Mouse (Mus musculus) embryonic facial prominence, embryonic 10.5 days (tissue): ENCODE results near the gene Wrap73. TPM values are rescaled to one million over a fixed set of nuclear protein-coding genes. Genes with fewer than 3 reads are reported as not detected.

Experiments
- DNase-seq: peaks from one replicate; pipeline ENCODE4 v3.0.0-alpha.2; 2017; ENCODE audit warnings: low spot score
- H3K27ac ChIP-seq: fragments of 300-500 bp; sonication (generic); replicated peaks from 2 replicates; pipeline ENCODE4 v1.5.1; 2016; ENCODE audit warnings: mild to moderate bottlenecking
- H3K27me3 ChIP-seq: fragments of 300-500 bp; sonication (generic); replicated peaks from 2 replicates; pipeline ENCODE4 v1.6.1; 2016; ENCODE audit warnings: low read depth, mild to moderate bottlenecking; ENCODE audit not compliant: poor library complexity, severe bottlenecking
- H3K36me3 ChIP-seq: fragments of 300-500 bp; sonication (generic); replicated peaks from 2 replicates; pipeline ENCODE4 v1.6.1; 2016; ENCODE audit warnings: mild to moderate bottlenecking, moderate library complexity
- H3K4me1 ChIP-seq: fragments of 300-500 bp; sonication (generic); 2 replicates; pipeline ENCODE4 v1.6.1; 2016
- H3K4me3 ChIP-seq: fragments of 300-500 bp; sonication (generic); 2 replicates; pipeline ENCODE4 v1.5.1; 2016; ENCODE audit warnings: mild to moderate bottlenecking, moderate library complexity
- H3K9me3 ChIP-seq: fragments of 300-500 bp; sonication (generic); 2 replicates; pipeline ENCODE4 v1.6.1; 2016; ENCODE audit warnings: mild to moderate bottlenecking
- WGBS: fragments of 180-500 bp; shearing (Covaris S2); methylation state at CpG from one replicate; pipeline ENCODE4 v1.1.7; 2016; 5-methylcytosine and 5-hydroxymethylcytosine counted together
- polyA plus RNA-seq: library from polyadenylated mRNA; unstranded; fragments of >200 nt; fragmentation: Nextera tagmentation; extraction: Ambion mirVana; gene quantifications from 2 replicates; pipeline ENCODE4 v1.2.1, GENCODE M21; 2016

Gene Wrap73
- polyA plus RNA-seq, 1 experiment from 2014 or later: 50.1 TPM

- H3K4me3 ChIP-seq: no peak overlapping the region
- peaks cover 60% of the 10 kb centered on the region for H3K4me1 ChIP-seq
- no peaks in the 10 kb centered on the region for H3K27me3 ChIP-seq
- no peaks in the 10 kb centered on the region for H3K9me3 ChIP-seq
- 72% methylated on average over 5 of the region's 5 CpGs for WGBS
- no peak overlapping the region; the same call in 1 of the 2 replicates for H3K27ac ChIP-seq
- H3K36me3 ChIP-seq: peaks cover 17% of the 10 kb centered on the region
- DNase-seq: no peak
Observed at GRCm38 (mm10) chr4:154201511-154201910, 59.3 kb downstream of the Wrap73 start.

GRCm38 (mm10) chr4:154204532-154204931 lies 62.4 kb downstream of the Wrap73 start:
- no peaks in the 10 kb centered on the region for H3K9me3 ChIP-seq
- DNase-seq: no peak
- no peak overlapping the region for H3K4me3 ChIP-seq
- H3K27me3 ChIP-seq: no peaks in the 10 kb centered on the region
- WGBS: 79% methylated on average over 7 of the region's 7 CpGs
- H3K4me1 ChIP-seq: peaks cover 48% of the 10 kb centered on the region
- H3K36me3 ChIP-seq: peaks cover 17% of the 10 kb centered on the region
- peak overlapping the region; percentile 7; the same call in 1 of the 2 replicates for H3K27ac ChIP-seq

- peaks cover 50% of the 10 kb centered on the region for H3K4me1 ChIP-seq
- 83% methylated on average over 5 of the region's 5 CpGs for WGBS
Observed at GRCm38 (mm10) chr4:154205392-154205791, 63.2 kb downstream of the Wrap73 start.

GRCm38 (mm10) chr4:154207261-154207660 lies 65.1 kb downstream of the Wrap73 start:
- peaks cover 23% of the 10 kb centered on the region for H3K36me3 ChIP-seq
- H3K27me3 ChIP-seq: no peaks in the 10 kb centered on the region
- DNase-seq: peak; percentile 77
- H3K9me3 ChIP-seq: no peaks in the 10 kb centered on the region
- WGBS: 18% methylated on average over 5 of the region's 5 CpGs
- H3K4me1 ChIP-seq: peaks cover 47% of the 10 kb centered on the region
- no peak overlapping the region for H3K4me3 ChIP-seq
- no peak overlapping the region for H3K27ac ChIP-seq

More at GRCm38 (mm10) chr4:154205392-154205791, 63.2 kb downstream of the Wrap73 start:
- H3K27ac ChIP-seq: no peak overlapping the region
- peaks cover 17% of the 10 kb centered on the region for H3K36me3 ChIP-seq
- H3K27me3 ChIP-seq: no peaks in the 10 kb centered on the region
- H3K9me3 ChIP-seq: no peaks in the 10 kb centered on the region
- no peak overlapping the region for H3K4me3 ChIP-seq
- DNase-seq: no peak

GRCm38 (mm10) chr4:154209054-154209453 lies 66.9 kb downstream of the Wrap73 start:
- 0 out of 2 replicates have a peak overlapping the region, but pooled peaks have one; percentile 15 for H3K27ac ChIP-seq
- 72% methylated on average over 6 of the region's 6 CpGs for WGBS

GRCm38 (mm10) chr4:154209825-154210224 lies 67.7 kb downstream of the Wrap73 start:
- WGBS: 19% methylated on average over 3 of the region's 3 CpGs
- peaks cover 62% of the 10 kb centered on the region for H3K4me1 ChIP-seq
- H3K27ac ChIP-seq: 0 out of 2 replicates have a peak overlapping the region, but pooled peaks have one; percentile 7
- H3K4me3 ChIP-seq: no peak overlapping the region
- no peaks in the 10 kb centered on the region for H3K9me3 ChIP-seq
- no peak for DNase-seq
- H3K36me3 ChIP-seq: peaks cover 13% of the 10 kb centered on the region; the same call in 1 of the 2 replicates
- no peaks in the 10 kb centered on the region for H3K27me3 ChIP-seq

More at GRCm38 (mm10) chr4:154209054-154209453, 66.9 kb downstream of the Wrap73 start:
- peaks cover 62% of the 10 kb centered on the region for H3K4me1 ChIP-seq
- H3K27me3 ChIP-seq: no peaks in the 10 kb centered on the region
- H3K36me3 ChIP-seq: peaks cover 18% of the 10 kb centered on the region
- H3K4me3 ChIP-seq: no peak overlapping the region
- no peak for DNase-seq
- H3K9me3 ChIP-seq: no peaks in the 10 kb centered on the region

GRCm38 (mm10) chr4:154211459-154211858 lies 69.3 kb downstream of the Wrap73 start:
- Histone ChIP-seq H3K27ac (no peak overlapping the region), H3K9me3 (no peaks in the 10 kb centered on the region), H3K27me3 (no peaks in the 10 kb centered on the region), H3K4me3 (no peak overlapping the region), H3K36me3 (peaks cover 19% of the 10 kb centered on the region; the same call in 1 of the 2 replicates), H3K4me1 (peaks cover 63% of the 10 kb centered on the region)
- no peak for DNase-seq
- WGBS: 82% methylated on average over 13 of the region's 13 CpGs

GRCm38 (mm10) chr4:154213586-154213985 lies 71.4 kb downstream of the Wrap73 start:
- DNase-seq: no peak
- Histone ChIP-seq H3K27ac (peak overlapping the region; percentile 67), H3K36me3 (peaks cover 19% of the 10 kb centered on the region; the same call in 1 of the 2 replicates), H3K27me3 (no peaks in the 10 kb centered on the region), H3K4me3 (no peak overlapping the region), H3K4me1 (peaks cover 62% of the 10 kb centered on the region), H3K9me3 (no peaks in the 10 kb centered on the region)
- WGBS: 76% methylated on average over 7 of the region's 7 CpGs

- H3K9me3 ChIP-seq: no peaks in the 10 kb centered on the region
- 23% methylated on average over 5 of the region's 5 CpGs for WGBS
- no peaks in the 10 kb centered on the region for H3K27me3 ChIP-seq
- H3K4me3 ChIP-seq: no peak overlapping the region
- peak overlapping the region; percentile 67 for H3K27ac ChIP-seq
- H3K36me3 ChIP-seq: peaks cover 19% of the 10 kb centered on the region; the same call in 1 of the 2 replicates
- DNase-seq: no peak
- peaks cover 57% of the 10 kb centered on the region for H3K4me1 ChIP-seq
Observed at GRCm38 (mm10) chr4:154214075-154214474, 71.9 kb downstream of the Wrap73 start.

Other genes with a start within 250 kb of the Wrap73 start
- gene A430005L14Rik, start 185.1 kb upstream of the Wrap73 start, polyA plus RNA-seq: 114 and 118 TPM in 2 replicates
- 12.1 and 13.8 TPM in 2 replicates for gene Dffb, start 167.2 kb upstream of the Wrap73 start, polyA plus RNA-seq
- 20.5 and 23.5 TPM in 2 replicates for gene Cep104, start 167.2 kb upstream of the Wrap73 start, polyA plus RNA-seq
- 24.9 and 27.3 TPM in 2 replicates for gene Lrrc47, start 130.6 kb upstream of the Wrap73 start, polyA plus RNA-seq
- 19.3 and 24.5 TPM in 2 replicates for gene Smim1, start 116.1 kb upstream of the Wrap73 start, polyA plus RNA-seq
- gene Ccdc27, start 99.7 kb upstream of the Wrap73 start, polyA plus RNA-seq: not detected in 2 replicates
- gene Trp73, start 2.2 kb upstream of the Wrap73 start, polyA plus RNA-seq: 0.59 and 0.97 TPM in 2 replicates
- 108 and 115 TPM in 2 replicates for gene Tprgl, start 18.3 kb downstream of the Wrap73 start, polyA plus RNA-seq
- gene Megf6, start 28.4 kb downstream of the Wrap73 start, polyA plus RNA-seq: 37.9 and 38.7 TPM in 2 replicates
- gene Arhgef16, start 159.3 kb downstream of the Wrap73 start, polyA plus RNA-seq: 9.9 and 10.3 TPM in 2 replicates
- not detected in 2 replicates for gene B230104I21Rik, start 193.8 kb downstream of the Wrap73 start, polyA plus RNA-seq